Mouse (Mus musculus) monocyte, adult 2 months (primary cell): ENCODE results near the gene Slc43a3.

ENCODE experiments used
- DNase-seq, 2 experiments: peaks; one replicate each; pipeline ENCODE4 v3.0.0; 2022; ENCODE audit warnings: low spot score in 2 of 2, low read depth in 1 of 2

Slc43a3 gene

DNA sequence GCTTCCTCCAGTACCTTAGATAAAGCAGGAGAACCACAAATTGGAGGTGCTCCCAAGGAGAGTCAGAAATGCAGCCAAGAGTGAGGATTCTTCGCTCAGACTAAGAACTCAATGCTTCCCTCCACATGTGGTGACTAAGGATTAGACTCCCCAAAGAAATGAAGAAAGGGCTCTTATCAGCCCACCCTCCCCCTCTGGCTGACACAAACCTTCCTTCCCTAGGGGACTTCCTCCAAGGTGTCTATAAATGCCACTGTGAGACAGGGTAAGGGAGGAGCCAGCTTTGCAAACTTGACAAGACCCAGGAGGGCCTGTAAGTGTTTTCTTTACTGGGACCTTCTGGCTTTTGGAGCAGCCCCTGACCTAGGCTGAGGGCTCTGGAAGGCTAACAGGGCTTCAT, 43.8 kb downstream of the Slc43a3 start, which contains the start of gene Prg2:
Prg2 (plus strand) TSS at position 274 of the 400 bp plus-strand sequence.
- DNase-seq, result no peak

- DNase-seq, result no peak
Observed at GRCm38 (mm10) chr2:84987930-84988329, 51.6 kb downstream of the Slc43a3 start, which contains the start of gene Prg3. TSS of gene Prg3 (plus strand) at chr2:84988215.

GRCm38 (mm10) chr2:84996376-84996775, 60.0 kb downstream of the Slc43a3 start:
- DNase-seq, result no peak

- DNase-seq, result no peak
Observed at GRCm38 (mm10) chr2:84999486-85000181, 63.3 kb downstream of the Slc43a3 start.

DNA sequence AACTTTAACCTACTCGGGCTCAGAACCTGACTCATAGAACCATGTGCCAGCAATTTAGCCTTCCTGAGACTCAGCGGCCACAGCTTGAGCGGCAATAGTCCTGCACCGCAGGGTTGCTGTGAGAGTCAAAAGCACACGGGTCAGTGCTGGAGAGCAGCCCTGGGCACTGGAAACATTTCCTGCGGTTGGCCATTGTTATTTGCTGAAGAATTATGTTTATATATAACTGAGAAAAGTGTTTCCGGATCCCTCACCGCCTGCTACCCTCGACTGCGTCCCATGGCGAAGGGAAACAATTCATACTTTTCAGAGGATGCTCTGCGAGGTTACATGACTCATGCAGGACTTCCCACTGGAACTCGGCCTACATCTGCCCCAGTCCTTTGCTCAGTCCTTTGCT, 65.1 kb downstream of the Slc43a3 start:
- DNase-seq, result no peak

DNA sequence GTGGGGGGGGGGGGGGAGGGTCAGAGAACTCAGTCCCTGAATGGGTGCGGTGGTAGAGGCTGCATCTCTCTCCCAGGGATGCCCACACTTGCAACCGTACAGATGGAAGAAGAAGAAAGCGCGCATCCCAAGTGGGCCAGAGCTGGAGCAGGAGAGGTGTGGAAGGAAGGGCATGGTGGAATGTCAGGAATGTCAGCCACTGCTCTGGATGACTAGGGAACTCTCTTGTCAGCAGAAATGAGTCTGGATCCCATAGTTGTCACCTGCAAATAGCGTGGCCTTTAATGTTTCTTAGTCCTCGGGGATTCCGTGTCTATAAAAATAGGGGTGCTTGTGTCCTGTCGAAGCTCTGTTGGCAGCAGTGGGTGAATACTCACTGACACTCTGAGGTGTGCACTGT, 66.2 kb downstream of the Slc43a3 start:
- DNase-seq, result no peak

DNA sequence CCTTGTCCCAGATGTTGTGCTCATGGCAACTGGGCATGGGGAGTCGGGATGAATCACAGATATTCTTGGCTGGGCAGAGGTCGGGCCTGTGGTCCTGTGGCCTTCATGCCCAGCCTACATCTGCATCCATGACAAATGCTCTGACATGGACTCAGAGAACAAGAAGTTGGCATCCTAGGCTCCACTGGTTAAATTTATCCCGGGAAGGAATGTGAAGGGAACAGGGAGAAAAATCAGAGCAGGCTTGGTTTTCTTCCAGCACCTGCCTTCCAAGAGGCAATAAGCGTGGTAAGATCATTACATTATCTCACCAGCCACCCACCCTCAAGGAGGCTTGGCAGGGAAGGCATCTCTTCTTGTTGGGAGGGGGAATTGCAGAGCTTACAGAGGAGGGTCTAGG, 68.0 kb downstream of the Slc43a3 start:
- no peak for DNase-seq

- DNase-seq, result no peak
Observed at GRCm38 (mm10) chr2:85006600-85006999, 70.2 kb downstream of the Slc43a3 start.

DNA sequence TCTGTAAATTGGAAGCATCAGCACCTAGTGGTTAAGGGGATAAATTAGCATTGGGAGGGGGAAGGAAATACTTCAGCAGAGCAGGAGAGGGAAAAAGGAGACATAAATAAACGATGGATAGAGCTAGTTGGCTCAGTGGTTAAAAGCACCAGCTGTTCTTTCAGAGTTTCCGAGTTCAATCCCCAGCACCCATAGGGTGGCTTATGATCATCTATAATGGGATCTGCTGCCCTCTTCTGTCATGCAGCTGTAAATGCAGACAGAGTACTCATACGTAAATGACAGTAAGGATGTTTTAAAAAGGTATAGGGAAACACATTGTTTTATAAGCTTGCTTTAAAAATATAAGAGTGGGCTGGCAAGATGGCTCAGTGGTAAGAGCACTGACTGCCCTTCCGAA, 71.3 kb downstream of the Slc43a3 start:
- no peak for DNase-seq
